Mouse (Mus musculus): ENCODE data around the gene Gm5072.
"Not testable (repeated sequence)": the region's sequence is repeated elsewhere in the genome, so short reads cannot be mapped to it uniquely, and the experiment has no call there.

The Gm5072 gene

DNA sequence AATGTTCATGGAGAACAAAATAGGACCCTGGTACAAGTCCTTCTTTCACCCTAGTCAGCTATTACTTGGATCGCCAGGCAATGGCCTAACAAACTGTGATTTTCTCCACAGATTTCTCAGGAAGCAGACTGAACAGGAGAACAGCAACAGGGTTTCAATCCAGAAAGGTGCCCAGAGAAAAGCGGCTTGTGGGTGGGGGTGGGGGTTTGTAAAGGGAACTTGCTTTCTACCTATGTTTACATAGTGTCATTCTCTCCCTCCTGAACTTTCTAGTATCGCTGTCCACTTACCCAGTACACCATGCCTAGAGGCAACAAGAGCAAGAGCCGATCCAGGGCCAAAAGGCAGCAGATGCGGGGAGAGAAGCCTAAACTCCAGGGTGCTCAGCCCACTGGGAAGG, at the start of gene Gm5072:
Gene Gm5072 (plus strand): TSS at position 301 of the 400 bp plus-strand sequence.
- DNase-seq = not testable (repeated sequence)
